Comparison of ENCODE assay signal across 12 mouse cellular contexts in the genomic region with DNA sequence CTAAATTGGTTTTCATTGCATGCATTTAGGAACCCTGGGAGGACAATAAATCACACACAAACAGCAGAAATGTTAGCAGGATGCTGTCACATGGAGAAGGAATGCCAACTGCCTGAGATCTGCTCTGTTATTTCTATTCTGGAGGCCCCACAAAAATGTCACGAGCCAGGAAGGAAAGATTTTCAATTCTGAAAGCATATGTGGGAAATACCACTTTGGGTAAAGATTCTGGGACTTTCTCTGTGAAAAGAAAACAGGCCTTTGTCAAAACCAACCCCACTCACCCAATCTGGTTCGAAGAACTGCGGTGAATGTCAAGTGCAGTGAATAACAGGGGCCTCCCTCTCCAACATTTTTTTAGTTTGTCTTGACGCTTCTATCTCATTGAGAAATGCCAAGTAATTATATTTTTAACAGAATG.
DNase-seq lines count a peak whose midpoint lies in the region; ATAC-seq and TF ChIP-seq lines count a peak whose summit lies in the region.
"Had no signal": no experiment of that assay in that cellular context is flagged by ENCODE, and none has a peak within 500 bp of the region (broad histone marks: within the 10 kb centered on the region; RNA-seq: fewer than 3 reads in every experiment).

No protein-coding gene starts in this region.

- DNase-seq in frontal cortex, postnatal 25 days (ENCODE audit: low spot score in 2 of 2) = no peak
- DNase-seq in NIH3T3 (ENCODE audit: low read depth) = peak; percentile 30
- DNase-seq in fibroblast of lung, adult 2 months (ENCODE audit: low read depth) = peak; percentile 37
- peak in 1 of 2 experiments; percentile 36 for DNase-seq in left cerebral cortex, adult 2 months (ENCODE audit: extremely low spot score in 1 of 2, low spot score in 2 of 2)
- no peak for DNase-seq in thymus, postnatal 14 days
- DNase-seq in ovary, adult 18-20 months (ENCODE audit: low spot score) = no peak
- no peak for DNase-seq in lung, postnatal 10 days
- DNase-seq: adrenal gland, postnatal 25 days; spleen, adult 18-20 months had no signal

- no peak for TF ChIP-seq CTCF in left cerebral cortex, adult 2 months (IDR thresholded peaks at IDR 0.05)

- intact Hi-C loops in left cerebral cortex, adult 2 months (cut with DNase I) = loop anchor here (5.0 kb wide), 1 partner anchor 63 kb away; no protein-coding TSS in a partner anchor

- ATAC-seq in frontal cortex, adult (ENCODE audit: low TSS enrichment) = peak; percentile 60
- ATAC-seq: midbrain, embryonic 15.5 days had no signal

- H3K27ac ChIP-seq in left cerebral cortex, adult 2 months = peak overlapping the region; percentile 85
- H3K27ac ChIP-seq: limb, embryonic 15.5 days; midbrain, embryonic 15.5 days had no signal

- no peak overlapping the region for H3K4me3 ChIP-seq in left cerebral cortex, adult 2 months
- H3K4me3 ChIP-seq: limb, embryonic 15.5 days; midbrain, embryonic 15.5 days had no signal

Comparison
In these comparisons a context has a peak if more than half of its experiments do, and no peak if none do; other contexts are left out.
1. DNase-seq: peak in NIH3T3 (single experiment) and fibroblast of lung, adult 2 months (single experiment); none in frontal cortex, postnatal 25 days (0 of 2), thymus, postnatal 14 days (single experiment), ovary, adult 18-20 months (single experiment) and lung, postnatal 10 days (single experiment).